Mouse (Mus musculus) embryo, embryonic 9.5 days (tissue): Measurements from ENCODE around the gene Ube2d2b.

Experiments used
- DNase-seq: peaks from one replicate; pipeline ENCODE4 v3.0.0-alpha.2; 2017; ENCODE audit errors: extremely low spot score

The Ube2d2b gene

DNA sequence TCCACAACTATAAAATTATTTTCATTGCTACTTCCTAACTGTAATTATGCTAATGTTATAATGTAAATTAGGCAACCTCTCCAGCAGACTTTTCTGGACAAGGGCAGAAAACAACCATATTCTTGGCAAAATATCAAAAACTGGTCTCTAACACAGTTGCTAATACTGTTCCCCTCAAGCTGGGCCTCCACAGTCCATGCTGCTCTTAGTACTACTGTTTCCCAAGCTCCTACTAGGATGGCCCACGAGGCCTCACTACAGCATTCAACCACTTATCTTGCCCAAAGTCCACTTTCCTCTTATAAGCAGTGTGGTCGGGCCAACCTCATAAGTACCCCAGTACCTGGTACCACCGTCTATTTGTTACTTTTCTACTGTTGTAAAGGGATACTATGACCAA is 24.7 kb downstream of the Ube2d2b start:
- DNase-seq = no peak

GRCm38 (mm10) chr5:107855546-107855945 is 25.6 kb downstream of the Ube2d2b start:
- DNase-seq = no peak

- no peak for DNase-seq
Observed at GRCm38 (mm10) chr5:107858963-107859362, 29.1 kb downstream of the Ube2d2b start.

GRCm38 (mm10) chr5:107863971-107864370 is 34.1 kb downstream of the Ube2d2b start:
- DNase-seq = no peak

DNA sequence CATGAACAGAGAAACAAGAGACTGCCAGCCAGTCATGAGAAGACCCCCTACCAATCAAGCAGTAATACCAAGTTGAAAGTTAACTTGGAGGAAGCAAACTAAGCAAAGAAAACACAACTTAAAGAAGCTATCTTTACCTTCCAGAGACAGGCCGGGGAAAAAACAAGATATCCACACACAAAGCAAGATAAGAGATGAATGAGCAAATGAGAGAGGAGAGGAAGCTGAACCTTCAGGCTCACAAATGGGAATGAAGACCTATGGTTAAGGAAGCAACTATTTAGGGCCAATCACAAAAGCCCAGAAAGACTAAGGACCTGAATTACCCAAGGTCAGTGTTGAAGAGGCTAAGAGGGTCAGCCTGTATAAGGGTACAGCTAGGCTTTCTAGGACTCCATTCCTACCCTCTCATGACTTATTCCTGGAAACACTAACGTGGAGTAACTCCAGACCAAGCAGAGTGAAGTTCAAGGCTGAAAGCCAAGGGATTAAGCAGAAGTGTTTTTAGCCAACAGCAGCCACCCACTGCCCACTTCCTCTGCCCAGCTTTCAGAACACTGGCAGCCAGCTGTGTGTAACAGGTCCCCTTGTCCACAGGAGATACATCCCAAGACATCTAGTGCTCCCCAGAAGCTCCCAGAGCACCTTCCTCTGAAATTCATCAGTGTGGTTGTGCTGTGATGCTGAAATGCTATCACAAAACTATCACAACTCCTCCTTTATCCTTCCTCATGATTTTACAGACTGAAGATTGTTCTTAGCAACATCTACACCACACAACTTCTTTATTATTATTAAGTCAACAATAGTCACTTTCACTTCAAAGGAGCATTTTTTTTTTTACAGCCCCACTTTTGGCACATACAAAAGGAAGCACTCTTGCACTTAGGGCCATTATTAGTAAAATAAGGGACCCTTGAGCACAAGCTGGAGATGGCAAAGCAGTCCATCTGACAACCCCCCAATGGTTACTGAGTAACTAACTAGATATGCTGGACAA is 36.5 kb downstream of the Ube2d2b start:
- no peak for DNase-seq

- peak; percentile 65 for DNase-seq
Observed at GRCm38 (mm10) chr5:107867970-107868904, 38.3 kb downstream of the Ube2d2b start.

DNA sequence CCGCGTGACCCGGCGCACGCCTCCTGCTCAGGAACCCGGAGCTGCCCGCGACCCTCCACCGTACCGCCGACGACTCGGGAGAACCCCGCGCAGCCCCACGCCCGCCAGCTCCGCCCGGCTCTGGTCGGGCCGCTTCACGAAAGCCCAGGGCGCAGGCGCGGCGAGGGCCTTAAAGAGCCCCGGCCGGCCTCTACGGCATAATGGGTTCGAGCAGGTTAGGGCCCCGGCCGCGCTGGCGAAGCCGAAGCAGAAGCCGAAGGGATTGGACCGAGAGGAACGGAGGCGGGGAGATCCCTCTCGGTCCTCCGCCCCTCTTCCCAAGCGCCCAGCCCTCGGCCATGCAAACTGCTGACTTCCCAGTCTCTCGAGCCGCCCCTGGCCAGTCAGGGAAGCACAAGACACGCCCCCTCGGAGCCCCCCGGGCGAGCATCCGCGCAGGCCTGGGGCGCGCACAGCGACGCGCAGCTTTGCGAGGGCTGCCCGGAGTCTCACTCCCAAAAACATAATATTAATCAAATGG is 39.1 kb downstream of the Ube2d2b start:
- DNase-seq = peak; percentile 96

DNA sequence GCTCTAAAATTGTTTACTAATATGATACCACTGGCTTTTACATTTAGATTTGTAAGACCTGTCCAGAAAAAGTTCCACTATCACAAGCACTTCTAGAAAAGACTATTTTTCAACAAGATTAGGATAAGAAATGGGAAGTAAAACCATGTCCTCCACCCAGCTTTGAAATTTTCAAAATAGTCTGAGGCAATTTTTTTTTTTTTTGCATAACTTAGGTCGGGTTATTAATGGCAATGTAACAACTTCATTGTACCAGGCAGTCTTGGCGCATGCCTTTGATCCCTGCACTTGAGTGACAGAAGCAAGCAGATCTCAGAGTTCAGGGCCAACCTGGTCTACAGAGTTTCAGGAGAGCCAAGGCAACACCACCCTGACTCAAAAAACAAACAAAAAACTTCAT is 39.8 kb downstream of the Ube2d2b start:
- no peak for DNase-seq

DNA sequence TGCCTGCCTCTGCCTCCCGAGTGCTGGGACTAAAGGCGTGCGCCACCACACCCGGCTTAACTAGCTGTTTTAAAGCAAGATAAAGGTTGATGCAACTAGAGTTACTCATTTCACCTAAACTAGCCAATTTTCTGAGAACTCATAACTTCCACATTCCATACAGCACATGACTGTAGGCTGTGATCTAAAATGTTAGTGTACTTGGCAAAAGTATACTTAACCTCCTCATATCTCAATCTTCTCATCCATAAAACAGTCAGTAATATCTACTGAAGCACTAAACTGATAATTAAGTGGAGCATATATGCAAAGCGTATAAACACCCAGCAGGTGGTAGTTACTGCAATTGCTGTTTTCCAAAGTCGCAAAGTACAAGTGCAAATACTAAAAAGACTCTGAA is 43.4 kb downstream of the Ube2d2b start:
- no peak for DNase-seq

DNA sequence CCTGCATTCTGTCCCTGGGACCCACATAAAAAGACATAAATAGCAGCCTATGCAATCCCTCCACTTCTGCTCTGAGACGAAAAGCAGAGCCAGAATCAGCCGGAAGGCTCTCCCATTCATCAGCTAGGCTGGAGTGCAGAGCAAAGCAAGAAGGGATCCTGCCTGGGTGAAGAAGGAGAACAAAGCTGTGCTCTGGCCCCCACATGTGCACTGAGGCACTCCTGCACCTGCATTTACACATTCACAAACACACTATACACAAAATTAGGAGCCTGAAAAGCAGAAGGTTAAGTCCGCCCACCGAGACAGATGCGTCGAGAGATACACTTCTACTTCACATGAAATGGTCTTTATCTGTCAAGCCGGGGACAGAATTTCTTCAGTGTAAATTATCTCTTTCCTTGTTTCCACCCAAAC is 44.0 kb downstream of the Ube2d2b start:
- DNase-seq = no peak

GRCm38 (mm10) chr5:107874561-107875260 is 44.8 kb downstream of the Ube2d2b start, which contains the start of gene Evi5:
TSS of gene Evi5 (minus strand) at chr5:107875107.
- no peak for DNase-seq

DNA sequence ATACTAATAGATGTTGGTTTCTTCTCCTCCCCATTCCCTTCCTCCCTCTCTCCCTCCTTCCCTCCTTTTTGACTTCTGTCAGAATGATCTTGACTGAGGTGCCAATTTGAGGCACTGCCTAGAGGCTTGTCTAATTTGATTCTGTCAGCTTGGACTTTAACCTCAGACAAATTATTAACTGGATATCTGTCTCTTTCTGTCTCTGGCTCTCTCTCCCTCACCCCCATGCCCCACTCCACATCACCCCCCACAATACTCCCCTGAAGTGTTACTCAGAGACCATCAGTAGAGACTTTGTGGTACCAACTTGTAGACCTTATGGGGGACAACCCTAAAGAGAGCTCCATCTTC is 45.3 kb downstream of the Ube2d2b start:
- no peak for DNase-seq

DNA sequence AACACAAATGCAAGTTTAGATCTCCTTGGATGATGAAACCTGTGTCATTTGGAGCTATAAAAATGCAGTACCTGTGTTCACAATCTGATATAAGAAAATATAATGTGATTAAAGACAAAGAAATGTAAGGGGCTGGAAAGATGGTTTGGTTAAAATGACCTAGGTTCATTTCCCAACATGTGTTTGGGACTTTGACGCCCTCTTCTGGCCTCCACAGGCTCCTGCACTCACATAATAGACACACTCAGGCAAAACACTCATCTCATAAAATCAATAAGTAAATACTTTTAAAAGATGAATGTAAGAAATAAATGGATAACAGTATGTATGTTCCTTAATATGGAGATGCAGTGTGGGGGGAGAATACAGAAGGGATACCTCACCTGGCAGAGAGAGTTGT is 47.2 kb downstream of the Ube2d2b start:
- no peak for DNase-seq

GRCm38 (mm10) chr5:107880710-107881109 is 50.8 kb downstream of the Ube2d2b start:
- no peak for DNase-seq
